Mouse (Mus musculus): ENCODE data around the gene Rtkn. TPM values are rescaled to one million over a fixed set of nuclear protein-coding genes. Genes with fewer than 3 reads are reported as not detected.

Rtkn gene
- polyA plus RNA-seq, 1 experiment from 2014 or later: 8.9 TPM

DNA sequence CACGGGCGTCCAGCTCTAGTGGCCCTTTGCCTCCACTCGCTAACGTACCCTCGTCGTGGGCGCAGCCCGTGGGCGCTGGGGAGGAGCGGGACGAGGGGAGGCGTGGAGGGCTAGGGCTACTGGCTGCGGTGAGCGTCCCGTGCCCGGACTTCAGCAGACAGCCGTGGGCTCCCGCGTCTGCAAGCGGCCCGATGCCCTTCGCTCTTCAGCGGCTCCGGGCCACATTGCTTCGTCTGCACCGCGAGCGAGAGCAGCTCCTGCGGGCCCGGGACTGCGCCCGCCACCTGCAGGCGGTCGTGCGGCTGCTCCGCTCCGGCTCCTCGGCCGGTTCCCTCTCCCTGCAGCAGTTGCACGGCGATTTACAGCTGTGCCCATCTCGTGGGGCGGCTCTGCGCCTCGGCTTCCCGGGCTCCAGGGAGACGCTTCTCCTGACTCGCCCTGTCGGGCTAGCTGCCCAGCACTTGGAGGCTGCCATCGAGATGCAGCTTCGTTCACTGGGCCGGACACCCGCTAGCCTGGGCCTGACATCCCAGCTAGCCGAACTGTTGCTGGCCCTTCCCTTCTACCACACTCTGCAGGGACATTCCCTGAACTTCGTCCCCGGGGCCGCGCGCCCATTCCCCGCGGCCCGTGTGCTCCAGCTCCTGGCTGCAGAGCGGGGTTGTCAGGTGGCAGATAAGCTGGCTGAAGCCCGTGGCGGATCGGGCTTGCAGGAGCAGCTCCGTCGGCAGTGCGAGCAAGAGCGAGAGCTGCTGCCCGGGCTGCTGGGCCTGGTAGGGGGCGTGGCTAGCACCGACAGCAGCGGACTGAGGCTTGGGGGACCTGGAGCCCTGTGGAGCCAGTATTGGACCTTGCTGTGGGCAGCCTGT, 33.3 kb upstream of the Rtkn start:
- peak; percentile 79 for ATAC-seq (ENCODE audit: low FRiP score)
- DNase-seq (ENCODE audit: low spot score): peak; percentile 58
- H3K9ac ChIP-seq: peak overlapping the region; percentile 75
- H3K9me3 ChIP-seq (ENCODE audit: control insufficient read depth, low read length): no peaks in the 10 kb centered on the region
- peaks cover 7% of the 10 kb centered on the region for H3K36me3 ChIP-seq (replicated peaks; ENCODE audit: control insufficient read depth, insufficient read depth)
- H3K27me3 ChIP-seq (ENCODE audit: control insufficient read depth, insufficient read depth, low read length): no peaks in the 10 kb centered on the region
- peak overlapping the region; percentile 95 for H3K4me2 ChIP-seq (replicated peaks)
- peaks cover 12% of the 10 kb centered on the region for H3K4me1 ChIP-seq (replicated peaks; ENCODE audit: control insufficient read depth, insufficient read depth, low read length)
- H3K4me3 ChIP-seq (replicated peaks; ENCODE audit: low read length): peak overlapping the region; percentile 53
- peak overlapping the region; percentile 63 for H3K27ac ChIP-seq
- under 1% methylated on average over 73 of the region's 74 CpGs for WGBS

DNA sequence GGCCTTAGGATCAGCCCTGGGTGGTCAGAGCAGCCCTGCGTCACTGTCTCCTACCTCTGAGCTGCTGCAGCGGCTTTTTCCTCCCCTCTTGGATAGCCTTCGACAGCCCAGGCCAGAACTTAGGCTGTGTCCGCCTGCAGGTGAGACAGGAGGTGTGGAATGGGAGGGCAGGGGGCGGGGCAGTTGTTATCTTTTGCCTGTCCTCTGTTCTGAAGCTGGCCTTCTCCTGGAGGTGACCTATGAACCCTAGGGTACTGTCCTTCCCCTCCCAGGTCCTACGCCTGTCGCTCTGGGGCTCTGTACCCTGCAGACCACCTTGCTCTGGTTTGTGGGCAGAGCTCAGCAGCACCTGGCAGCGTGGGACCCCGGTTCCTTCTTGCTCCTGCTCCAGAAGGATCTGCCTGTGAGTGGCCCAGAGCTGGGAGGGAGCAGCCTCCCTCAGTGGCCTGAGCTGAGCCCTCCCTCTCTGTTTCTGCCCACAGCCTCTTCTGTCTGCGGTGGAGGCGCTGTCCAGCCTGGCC, 32.1 kb upstream of the Rtkn start:
- ATAC-seq (ENCODE audit: low FRiP score) (no peak), DNase-seq (ENCODE audit: low spot score) (no peak)
- 51% methylated on average over 11 of the region's 11 CpGs for WGBS
- Histone ChIP-seq H3K36me3 (replicated peaks; ENCODE audit: control insufficient read depth, insufficient read depth) (peaks cover 18% of the 10 kb centered on the region), H3K4me2 (replicated peaks) (peak overlapping the region; percentile 95), H3K27ac (no peak overlapping the region), H3K4me1 (replicated peaks; ENCODE audit: control insufficient read depth, insufficient read depth, low read length) (peaks cover 18% of the 10 kb centered on the region), H3K9me3 (ENCODE audit: control insufficient read depth, low read length) (no peaks in the 10 kb centered on the region), H3K4me3 (replicated peaks; ENCODE audit: low read length) (peak overlapping the region; percentile 53), H3K27me3 (ENCODE audit: control insufficient read depth, insufficient read depth, low read length) (no peaks in the 10 kb centered on the region), H3K9ac (peak overlapping the region; percentile 75)

DNA sequence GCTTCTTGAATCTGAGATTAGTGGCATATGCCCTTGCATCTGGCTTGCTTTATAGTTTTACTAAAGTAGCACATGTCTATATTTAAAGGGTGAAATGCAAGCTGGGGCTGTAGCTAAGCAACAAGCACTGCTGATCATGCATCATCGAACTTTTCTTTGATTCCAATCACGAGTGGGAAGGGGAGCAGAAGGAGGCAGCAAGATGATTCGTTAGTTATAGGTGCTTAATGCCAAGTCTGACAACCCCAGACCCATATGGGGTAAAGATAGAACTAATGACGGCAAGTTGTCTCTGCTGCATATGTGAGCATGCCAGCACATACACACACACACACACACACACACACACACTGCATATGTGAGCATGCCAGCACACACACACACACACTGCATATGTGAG, 31.1 kb upstream of the Rtkn start:
- H3K4me3 ChIP-seq (replicated peaks; ENCODE audit: low read length): no peak overlapping the region
- H3K9me3 ChIP-seq (ENCODE audit: control insufficient read depth, low read length): no peaks in the 10 kb centered on the region
- peaks cover 24% of the 10 kb centered on the region for H3K4me1 ChIP-seq (replicated peaks; ENCODE audit: control insufficient read depth, insufficient read depth, low read length)
- H3K9ac ChIP-seq: no peak overlapping the region
- WGBS: 60% methylated on average over 4 of the region's 4 CpGs
- no peak overlapping the region for H3K27ac ChIP-seq
- DNase-seq (ENCODE audit: low spot score) (no peak), ATAC-seq (ENCODE audit: low FRiP score) (no peak)
- peaks cover 18% of the 10 kb centered on the region for H3K36me3 ChIP-seq (replicated peaks; ENCODE audit: control insufficient read depth, insufficient read depth)
- H3K27me3 ChIP-seq (ENCODE audit: control insufficient read depth, insufficient read depth, low read length): no peaks in the 10 kb centered on the region
- no peak overlapping the region for H3K4me2 ChIP-seq (replicated peaks)

DNA sequence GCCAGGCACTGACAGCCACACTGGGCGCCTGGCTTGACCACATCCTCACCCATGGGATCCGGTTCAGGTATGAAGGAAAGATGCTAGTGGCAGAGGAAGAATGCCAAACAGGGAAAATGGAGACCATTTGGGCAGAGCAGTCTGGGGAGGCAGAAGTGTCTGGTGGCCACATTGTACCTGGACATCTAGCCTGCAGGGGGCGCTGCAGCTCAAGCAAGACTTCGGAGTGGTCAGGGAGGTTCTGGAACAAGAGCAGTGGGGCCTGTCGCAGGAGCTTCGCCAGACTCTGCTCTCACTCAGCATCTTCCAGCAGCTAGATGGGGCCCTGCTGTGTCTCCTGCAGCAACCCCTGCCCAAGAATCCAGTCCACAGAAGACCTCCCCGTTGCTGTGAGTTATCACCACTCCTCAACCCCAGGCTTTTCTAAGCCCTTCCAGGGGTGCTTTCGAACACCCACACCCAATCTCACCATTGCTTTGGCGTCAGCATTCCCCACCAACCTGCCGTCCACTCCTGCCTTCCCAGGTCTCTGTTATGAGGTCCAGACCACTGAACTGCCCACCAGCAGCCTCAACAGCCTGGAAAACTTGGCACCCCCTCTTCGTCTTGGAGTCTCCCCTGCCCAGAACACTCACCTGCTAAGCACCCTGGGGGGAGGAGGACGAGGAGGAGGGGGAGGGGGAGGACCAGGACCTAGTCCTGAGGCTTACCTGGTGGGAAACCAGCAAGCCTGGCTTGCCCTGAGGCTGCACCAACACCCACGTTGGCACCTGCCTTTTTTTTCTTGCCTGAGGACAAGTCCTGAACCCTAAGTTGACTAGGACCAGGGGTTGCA, 27.5 kb upstream of the Rtkn start:
- H3K27ac ChIP-seq: peak overlapping the region; percentile 83; the same call in 1 of the 2 replicates
- peak overlapping the region; percentile 75 for H3K4me2 ChIP-seq (replicated peaks)
- ATAC-seq (ENCODE audit: low FRiP score): 0 out of 2 replicates have a peak, but pooled peaks have one; percentile 1
- peak overlapping the region; percentile 92 for H3K9ac ChIP-seq
- no peaks in the 10 kb centered on the region for H3K9me3 ChIP-seq (ENCODE audit: control insufficient read depth, low read length)
- H3K4me1 ChIP-seq (replicated peaks; ENCODE audit: control insufficient read depth, insufficient read depth, low read length): peaks cover 27% of the 10 kb centered on the region
- H3K4me3 ChIP-seq (replicated peaks; ENCODE audit: low read length): peak overlapping the region; percentile 84; the same call in 1 of the 2 replicates
- DNase-seq (ENCODE audit: low spot score): peak; percentile 63
- WGBS: 35% methylated on average over 13 of the region's 13 CpGs
- no peaks in the 10 kb centered on the region for H3K27me3 ChIP-seq (ENCODE audit: control insufficient read depth, insufficient read depth, low read length)
- peaks cover 25% of the 10 kb centered on the region for H3K36me3 ChIP-seq (replicated peaks; ENCODE audit: control insufficient read depth, insufficient read depth)

DNA sequence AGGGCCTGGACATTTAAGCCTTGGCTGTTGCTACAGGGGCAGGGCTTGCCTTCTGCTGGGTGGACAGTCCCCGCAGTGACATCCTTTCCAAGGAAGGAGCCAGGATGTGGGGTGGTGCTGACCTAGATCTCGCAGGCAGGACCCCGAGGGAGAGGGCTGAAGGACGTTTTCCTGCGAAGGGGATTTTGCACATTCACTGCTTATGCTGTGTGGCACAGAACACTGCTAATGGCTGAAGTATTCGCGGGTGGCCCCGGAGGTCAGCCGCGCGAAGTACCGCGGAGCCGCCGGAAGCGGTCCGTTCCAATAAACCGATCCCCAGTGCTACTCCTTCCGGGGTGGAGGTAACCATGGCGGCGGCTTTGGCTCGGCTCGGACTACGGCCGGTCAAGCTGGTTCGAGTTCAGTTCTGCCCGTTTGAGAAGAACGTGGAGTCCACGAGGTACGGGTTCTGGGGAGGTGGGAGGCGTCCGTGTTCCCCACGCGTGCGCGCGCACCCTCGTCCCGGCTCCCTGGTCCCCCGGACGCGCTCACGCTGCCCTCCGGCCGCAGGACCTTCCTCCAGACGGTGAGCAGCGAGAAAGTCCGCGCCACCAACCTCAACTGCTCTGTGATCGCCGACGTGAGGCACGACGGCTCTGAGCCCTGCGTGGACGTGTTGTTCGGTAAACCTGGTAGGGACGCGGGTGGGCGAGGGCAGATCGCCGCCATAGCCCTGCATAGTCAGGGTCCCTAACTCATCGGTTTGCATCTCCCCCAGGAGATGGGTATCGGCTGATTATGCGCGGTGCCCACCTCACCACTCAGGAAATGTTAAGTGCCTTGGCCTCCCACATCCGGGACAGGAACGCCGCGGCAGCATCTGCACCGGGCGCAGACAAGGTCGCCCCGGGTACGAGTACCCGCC, 26.2 kb upstream of the Rtkn start, which contains the start of gene Mrpl53:
TSS of gene Mrpl53 (plus strand) at position 279 of the 907 bp plus-strand sequence.
- ATAC-seq (ENCODE audit: low FRiP score): peak; percentile 88
- WGBS: under 1% methylated on average over 76 of the region's 76 CpGs
- H3K36me3 ChIP-seq (replicated peaks; ENCODE audit: control insufficient read depth, insufficient read depth): peaks cover 25% of the 10 kb centered on the region

DNA sequence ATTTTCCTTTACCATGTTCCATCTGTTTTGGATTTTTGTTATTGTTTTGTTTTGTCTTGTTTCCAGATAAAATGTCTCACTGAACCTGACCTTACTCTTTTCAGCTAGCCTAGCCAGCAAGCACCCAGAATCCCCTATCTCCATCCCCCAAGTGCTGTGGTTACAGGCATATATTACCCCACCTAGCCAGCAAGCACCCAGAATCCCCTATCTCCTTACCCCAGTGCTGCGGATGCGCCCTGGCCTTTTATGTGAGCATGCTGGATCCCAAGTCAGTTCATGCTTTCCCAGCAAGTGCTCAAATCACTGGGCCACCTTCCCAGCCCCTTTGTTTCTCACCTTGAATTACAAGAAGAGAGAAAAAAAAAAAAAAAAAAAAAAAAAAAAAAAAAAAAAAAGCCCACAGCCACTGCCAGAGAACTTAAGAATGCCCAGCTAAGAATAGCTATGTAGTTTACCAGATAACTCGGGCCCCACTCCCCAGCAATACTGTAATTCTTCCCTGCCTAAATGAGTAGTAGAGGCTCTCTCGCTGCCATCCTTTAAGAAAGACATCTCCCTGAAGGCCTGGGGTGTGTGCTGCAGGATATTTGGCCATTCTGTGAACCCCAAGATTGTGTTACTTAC, 23.6 kb upstream of the Rtkn start:
- Histone ChIP-seq H3K27me3 (ENCODE audit: control insufficient read depth, insufficient read depth, low read length) (no peaks in the 10 kb centered on the region), H3K9me3 (ENCODE audit: control insufficient read depth, low read length) (no peaks in the 10 kb centered on the region), H3K4me3 (replicated peaks; ENCODE audit: low read length) (no peak overlapping the region), H3K4me2 (replicated peaks) (no peak overlapping the region), H3K36me3 (replicated peaks; ENCODE audit: control insufficient read depth, insufficient read depth) (peaks cover 21% of the 10 kb centered on the region), H3K9ac (no peak overlapping the region), H3K27ac (no peak overlapping the region), H3K4me1 (replicated peaks; ENCODE audit: control insufficient read depth, insufficient read depth, low read length) (peaks cover 33% of the 10 kb centered on the region)
- DNase-seq (ENCODE audit: low spot score): no peak
- WGBS: 94% methylated on average over 4 of the region's 4 CpGs
- no peak for ATAC-seq (ENCODE audit: low FRiP score)

More for the DNA sequence above, 26.2 kb upstream of the Rtkn start, which contains the start of gene Mrpl53:
- Histone ChIP-seq H3K4me2 (replicated peaks) (peak within 1 kb of the TSS; percentile 75), H3K4me1 (replicated peaks; ENCODE audit: control insufficient read depth, insufficient read depth, low read length) (peaks cover 20% of the 10 kb centered on the region), H3K27me3 (ENCODE audit: control insufficient read depth, insufficient read depth, low read length) (no peaks in the 10 kb centered on the region), H3K9ac (peak within 1 kb of the TSS; percentile 92), H3K9me3 (ENCODE audit: control insufficient read depth, low read length) (no peaks in the 10 kb centered on the region), H3K27ac (peak within 1 kb of the TSS; percentile 83), H3K4me3 (replicated peaks; ENCODE audit: low read length) (peak within 1 kb of the TSS; percentile 84)
- DNase-seq (ENCODE audit: low spot score): peak; percentile 80

DNA sequence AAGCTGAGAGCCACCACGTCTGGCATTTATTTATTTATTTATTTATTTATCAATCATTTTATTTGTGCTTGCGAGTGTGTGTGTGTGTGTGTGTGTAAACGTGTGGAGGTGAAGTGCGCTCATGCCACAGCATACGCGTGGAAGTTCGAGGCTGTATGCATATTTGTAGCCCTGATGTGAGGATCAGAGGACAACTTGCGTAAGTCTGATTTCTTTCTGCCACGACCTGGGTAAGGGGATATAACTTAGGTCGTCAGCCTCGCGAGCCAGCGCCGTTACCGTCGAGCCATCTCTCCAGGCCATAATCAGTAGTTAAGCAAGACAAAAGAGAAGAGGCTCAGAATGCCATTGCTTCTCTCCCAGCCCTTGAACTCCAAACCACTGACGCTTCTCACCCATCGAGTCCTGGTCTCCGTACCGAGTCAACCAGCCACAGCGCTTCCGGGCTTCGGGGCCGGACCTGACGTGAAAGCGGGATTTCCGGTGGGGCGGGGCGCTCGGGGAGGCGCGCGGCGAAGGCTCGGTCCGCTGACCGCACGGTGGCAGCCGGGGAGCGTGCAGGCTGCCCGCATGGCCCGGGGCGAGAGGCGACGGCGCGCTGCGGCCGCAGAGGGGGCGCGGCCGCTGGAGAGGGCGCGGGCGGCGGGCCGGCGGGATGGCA, 20.1 kb upstream of the Rtkn start, which contains the start of gene Mogs:
TSS of gene Mogs (plus strand) at position 486 of the 661 bp plus-strand sequence.
- H3K4me2 ChIP-seq (replicated peaks): peak within 1 kb of the TSS; percentile 86
- ATAC-seq (ENCODE audit: low FRiP score) (peak; percentile 88), DNase-seq (ENCODE audit: low spot score) (peak; percentile 90)
- peaks cover 29% of the 10 kb centered on the region for H3K4me1 ChIP-seq (replicated peaks; ENCODE audit: control insufficient read depth, insufficient read depth, low read length)
- no peaks in the 10 kb centered on the region for H3K9me3 ChIP-seq (ENCODE audit: control insufficient read depth, low read length)
- H3K27me3 ChIP-seq (ENCODE audit: control insufficient read depth, insufficient read depth, low read length): no peaks in the 10 kb centered on the region
- peak within 1 kb of the TSS; percentile 75 for H3K4me3 ChIP-seq (replicated peaks; ENCODE audit: low read length)
- H3K9ac ChIP-seq: peak within 1 kb of the TSS; percentile 85
- H3K36me3 ChIP-seq (replicated peaks; ENCODE audit: control insufficient read depth, insufficient read depth): peaks cover 39% of the 10 kb centered on the region
- under 1% methylated on average over 55 of the region's 58 CpGs for WGBS
- peak within 1 kb of the TSS; percentile 66 for H3K27ac ChIP-seq
